Mouse (Mus musculus) lung, embryonic 16.5 days (tissue): Measurements from ENCODE around the gene Dmrtc1b. TPM values are rescaled to one million over a fixed set of nuclear protein-coding genes. Genes with fewer than 3 reads are reported as not detected.

ENCODE experiments used
- polyA plus RNA-seq: library from polyadenylated mRNA; unstranded; fragments of >200 nt; fragmentation: Nextera tagmentation; extraction: Ambion mirVana; gene quantifications from 2 replicates; pipeline ENCODE4 v1.2.1, GENCODE M21; 2015

Gene Dmrtc1b
- polyA plus RNA-seq, 1 experiment from 2014 or later, result not detected

Other genes with a start within 250 kb of the Dmrtc1b start
- 11.1 and 13.5 TPM in 2 replicates for gene Hdac8, start 202.5 kb upstream of the Dmrtc1b start, polyA plus RNA-seq
- gene Phka1, start 63.6 kb upstream of the Dmrtc1b start, polyA plus RNA-seq, result 10.8 and 11.0 TPM in 2 replicates
- gene Gm3880, start 20.9 kb upstream of the Dmrtc1b start, polyA plus RNA-seq, result not detected in 2 replicates
- 0.72 and 1.2 TPM in 2 replicates for gene Gm9112, start 230 bp upstream of the Dmrtc1b start, polyA plus RNA-seq
- gene Dmrtc1c1, start 95.1 kb downstream of the Dmrtc1b start, polyA plus RNA-seq, result not detected in 2 replicates
- gene Dmrtc1c2, start 146.8 kb downstream of the Dmrtc1b start, polyA plus RNA-seq, result not detected in 2 replicates
- gene 1700031F05Rik, start 160.1 kb downstream of the Dmrtc1b start, polyA plus RNA-seq, result not detected in 2 replicates
- gene Dmrtc1a, start 200.8 kb downstream of the Dmrtc1b start, polyA plus RNA-seq, result 0.59 and 0.87 TPM in 2 replicates
- not detected in 2 replicates for gene 1700011M02Rik, start 201.0 kb downstream of the Dmrtc1b start, polyA plus RNA-seq
- gene 1700018G05Rik, start 220.5 kb downstream of the Dmrtc1b start, polyA plus RNA-seq, result not detected in 2 replicates